Mouse (Mus musculus) neural tube, embryonic 13.5 days (tissue): ENCODE results near the gene Slc25a21. TPM values are rescaled to one million over a fixed set of nuclear protein-coding genes. Genes with fewer than 3 reads are reported as not detected.

Experiments used
- ATAC-seq: fragments of 200-750 bp; cut with Nextera tagmentation; 2 replicates; pipeline ENCODE4 v1.8.0; 2017; ENCODE audit warnings: low read depth, mild to moderate bottlenecking, moderate TSS enrichment, moderate library complexity
- H3K27ac ChIP-seq: fragments of 300-500 bp; sonication (generic); replicated peaks from 2 replicates; pipeline ENCODE4 v1.5.1; 2015; ENCODE audit warnings: moderate library complexity, mild to moderate bottlenecking, inconsistent platforms
- H3K27me3 ChIP-seq: fragments of 300-500 bp; sonication (generic); 2 replicates; pipeline ENCODE4 v1.6.1; 2015; ENCODE audit warnings: mild to moderate bottlenecking, inconsistent platforms
- H3K36me3 ChIP-seq: fragments of 300-500 bp; sonication (generic); 2 replicates; pipeline ENCODE4 v1.6.1; 2015; ENCODE audit warnings: mild to moderate bottlenecking, inconsistent platforms
- H3K4me1 ChIP-seq: fragments of 300-500 bp; sonication (generic); replicated peaks from 2 replicates; pipeline ENCODE4 v1.6.1; 2015; ENCODE audit warnings: inconsistent platforms
- H3K4me2 ChIP-seq: fragments of 300-500 bp; sonication (generic); 2 replicates; pipeline ENCODE4 v1.6.1; 2015; ENCODE audit warnings: inconsistent platforms, mild to moderate bottlenecking, moderate library complexity
- H3K4me3 ChIP-seq: fragments of 300-500 bp; sonication (generic); 2 replicates; pipeline ENCODE4 v1.5.1; 2015; ENCODE audit warnings: mild to moderate bottlenecking, inconsistent platforms
- H3K9ac ChIP-seq: fragments of 300-500 bp; sonication (generic); 2 replicates; pipeline ENCODE4 v1.6.1; 2015; ENCODE audit warnings: moderate library complexity, mild to moderate bottlenecking, inconsistent platforms
- H3K9me3 ChIP-seq: fragments of 300-500 bp; sonication (generic); 2 replicates; pipeline ENCODE4 v1.6.1; 2016; ENCODE audit warnings: inconsistent platforms
- WGBS: fragments of 180-500 bp; shearing (Covaris S2); methylation state at CpG from one replicate; pipeline ENCODE4 v1.1.7; 2015; 5-methylcytosine and 5-hydroxymethylcytosine counted together
- polyA plus RNA-seq: library from polyadenylated mRNA; unstranded; fragments of >200 nt; fragmentation: Nextera tagmentation; extraction: Ambion mirVana; gene quantifications from 2 replicates; pipeline ENCODE4 v1.2.1, GENCODE M21; 2015

Slc25a21 gene
- polyA plus RNA-seq, 1 experiment from 2014 or later = 0.28 TPM

DNA sequence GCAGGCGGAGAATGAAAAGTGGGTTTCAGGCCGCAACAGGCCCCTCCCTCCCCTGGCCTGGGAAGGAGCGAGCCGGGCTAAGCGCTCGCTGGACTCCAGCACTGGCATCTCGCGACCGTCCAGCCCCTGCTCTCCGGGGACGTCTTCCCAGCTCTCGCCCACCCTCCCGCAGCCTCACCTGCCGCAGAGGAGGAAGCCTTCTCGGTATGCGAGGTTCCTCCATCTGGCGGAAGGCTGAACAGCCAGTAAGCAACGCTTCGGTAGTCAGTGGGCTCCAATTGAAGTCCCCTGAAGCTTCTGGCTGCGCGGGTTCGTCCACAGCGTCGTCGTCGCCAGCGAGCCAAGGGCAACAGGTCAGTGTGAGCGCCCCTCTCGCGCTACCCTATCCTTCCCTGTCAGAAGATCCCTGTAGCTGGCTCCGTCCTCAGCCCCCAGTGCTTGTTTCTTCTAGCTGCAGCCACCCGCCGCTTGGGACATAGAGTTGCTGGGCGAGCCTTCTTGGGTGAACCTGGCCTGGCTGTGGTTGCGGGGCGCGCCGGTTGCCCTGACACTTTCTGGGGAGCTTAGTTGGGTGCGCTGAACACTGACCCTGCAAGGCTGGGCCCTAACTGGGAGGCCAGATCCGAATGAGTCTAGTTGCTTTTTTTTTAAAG lies 505.7 kb downstream of the Slc25a21 start, which contains the start of gene Pax9:
Gene Pax9, plus strand, starts transcription at position 341 of the 653 bp plus-strand sequence.
- peaks cover 100% of the 10 kb centered on the region for H3K27me3 ChIP-seq
- H3K4me1 ChIP-seq = peaks cover 19% of the 10 kb centered on the region
- no peak for ATAC-seq
- peak within 1 kb of the TSS; percentile 17 for H3K4me3 ChIP-seq
- H3K9ac ChIP-seq = no peak within 1 kb of the TSS
- 1% methylated on average over 39 of the region's 40 CpGs for WGBS
- H3K9me3 ChIP-seq = no peaks in the 10 kb centered on the region
- H3K36me3 ChIP-seq = no peaks in the 10 kb centered on the region
- H3K27ac ChIP-seq = no peak within 1 kb of the TSS
- peak within 1 kb of the TSS; percentile 30 for H3K4me2 ChIP-seq

- Histone ChIP-seq H3K4me2 (peak overlapping the region; percentile 30; the same call in 1 of the 2 replicates), H3K4me1 (peaks cover 14% of the 10 kb centered on the region), H3K4me3 (peak overlapping the region; percentile 17; the same call in 1 of the 2 replicates), H3K36me3 (no peaks in the 10 kb centered on the region), H3K27me3 (peaks cover 100% of the 10 kb centered on the region), H3K27ac (no peak overlapping the region), H3K9ac (no peak overlapping the region), H3K9me3 (no peaks in the 10 kb centered on the region)
- 1% methylated on average over 12 of the region's 12 CpGs for WGBS
- ATAC-seq = no peak
Measured at GRCm38 (mm10) chr12:56691001-56691400, 506.3 kb downstream of the Slc25a21 start.

DNA sequence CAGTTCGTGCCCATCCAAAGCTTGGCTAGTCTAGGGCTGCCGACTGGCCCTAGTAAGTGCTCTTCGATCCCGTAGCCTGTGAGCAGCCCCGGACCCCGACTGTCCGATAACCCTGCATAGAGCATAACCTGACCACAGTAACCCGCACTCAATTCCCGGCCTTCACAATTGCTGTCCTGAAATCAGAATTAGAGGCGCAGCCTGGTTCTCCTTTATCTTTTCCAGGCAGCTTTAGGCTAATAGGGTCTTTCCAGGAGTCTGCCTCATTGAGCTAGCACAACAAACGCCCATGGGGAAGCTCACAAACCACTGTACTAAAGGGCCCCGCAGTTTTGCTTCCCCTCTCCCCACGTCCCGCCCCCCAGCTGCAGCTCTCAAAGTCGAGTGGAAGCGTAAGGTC lies 506.9 kb downstream of the Slc25a21 start:
- H3K4me3 ChIP-seq = no peak overlapping the region
- H3K27ac ChIP-seq = no peak overlapping the region
- H3K4me1 ChIP-seq = peaks cover 8% of the 10 kb centered on the region
- H3K27me3 ChIP-seq = peaks cover 100% of the 10 kb centered on the region
- ATAC-seq = no peak
- peak overlapping the region; percentile 4; the same call in 1 of the 2 replicates for H3K4me2 ChIP-seq
- no peak overlapping the region for H3K9ac ChIP-seq
- H3K36me3 ChIP-seq = no peaks in the 10 kb centered on the region
- WGBS = 2% methylated on average over 16 of the region's 16 CpGs
- no peaks in the 10 kb centered on the region for H3K9me3 ChIP-seq

GRCm38 (mm10) chr12:56689736-56690135 lies 507.5 kb downstream of the Slc25a21 start:
- Histone ChIP-seq H3K4me3 (no peak overlapping the region), H3K9ac (no peak overlapping the region), H3K27ac (no peak overlapping the region), H3K4me1 (peaks cover 5% of the 10 kb centered on the region; the same call in 1 of the 2 replicates), H3K27me3 (peaks cover 100% of the 10 kb centered on the region), H3K4me2 (peak overlapping the region; percentile 4; the same call in 1 of the 2 replicates), H3K9me3 (no peaks in the 10 kb centered on the region), H3K36me3 (no peaks in the 10 kb centered on the region)
- no peak for ATAC-seq
- WGBS = under 1% methylated on average over 25 of the region's 25 CpGs

DNA sequence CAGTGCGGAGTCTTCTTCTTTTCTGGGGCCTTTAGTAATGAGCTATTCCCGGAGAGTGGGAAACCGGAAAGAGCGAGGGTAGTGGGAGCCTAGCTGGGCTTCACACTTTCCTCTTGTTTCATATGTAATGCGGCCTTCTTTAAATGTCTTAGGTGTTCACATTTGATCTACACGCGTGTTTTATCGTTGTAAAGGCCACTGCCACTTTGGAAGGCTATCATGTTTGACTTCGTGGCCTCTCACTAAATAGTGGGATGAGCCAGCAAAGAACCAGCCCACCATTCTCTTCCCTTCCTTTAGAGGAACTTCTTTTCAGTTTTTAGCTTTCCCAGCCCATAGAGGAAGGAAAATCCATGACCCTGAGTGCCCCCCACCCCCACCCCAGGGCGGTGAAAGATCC lies 507.9 kb downstream of the Slc25a21 start:
- no peak for ATAC-seq
- no peak overlapping the region for H3K9ac ChIP-seq
- 7% methylated on average over 10 of the region's 10 CpGs for WGBS

GRCm38 (mm10) chr12:56688920-56689319 lies 508.4 kb downstream of the Slc25a21 start:
- H3K4me1 ChIP-seq = peaks cover 5% of the 10 kb centered on the region; the same call in 1 of the 2 replicates
- H3K4me3 ChIP-seq = no peak overlapping the region
- no peak overlapping the region for H3K9ac ChIP-seq
- no peaks in the 10 kb centered on the region for H3K36me3 ChIP-seq
- no peaks in the 10 kb centered on the region for H3K9me3 ChIP-seq
- 3% methylated on average over 8 of the region's 8 CpGs for WGBS
- H3K27me3 ChIP-seq = peaks cover 100% of the 10 kb centered on the region
- no peak for ATAC-seq
- H3K27ac ChIP-seq = no peak overlapping the region
- H3K4me2 ChIP-seq = no peak overlapping the region

More for the DNA sequence above, 507.9 kb downstream of the Slc25a21 start:
- Histone ChIP-seq H3K27ac (no peak overlapping the region), H3K27me3 (peaks cover 100% of the 10 kb centered on the region), H3K4me2 (no peak overlapping the region), H3K4me3 (no peak overlapping the region), H3K9me3 (no peaks in the 10 kb centered on the region), H3K36me3 (no peaks in the 10 kb centered on the region), H3K4me1 (peaks cover 5% of the 10 kb centered on the region; the same call in 1 of the 2 replicates)

GRCm38 (mm10) chr12:56688482-56688840 lies 508.8 kb downstream of the Slc25a21 start:
- no peaks in the 10 kb centered on the region for H3K36me3 ChIP-seq
- H3K9me3 ChIP-seq = no peaks in the 10 kb centered on the region
- peaks cover 100% of the 10 kb centered on the region for H3K27me3 ChIP-seq
- no peak for ATAC-seq
- no peak overlapping the region for H3K4me3 ChIP-seq
- no peak overlapping the region for H3K4me2 ChIP-seq
- no peak overlapping the region for H3K9ac ChIP-seq
- H3K27ac ChIP-seq = no peak overlapping the region
- H3K4me1 ChIP-seq = peaks cover 5% of the 10 kb centered on the region; the same call in 1 of the 2 replicates
- WGBS = 6% methylated on average over 10 of the region's 10 CpGs

DNA sequence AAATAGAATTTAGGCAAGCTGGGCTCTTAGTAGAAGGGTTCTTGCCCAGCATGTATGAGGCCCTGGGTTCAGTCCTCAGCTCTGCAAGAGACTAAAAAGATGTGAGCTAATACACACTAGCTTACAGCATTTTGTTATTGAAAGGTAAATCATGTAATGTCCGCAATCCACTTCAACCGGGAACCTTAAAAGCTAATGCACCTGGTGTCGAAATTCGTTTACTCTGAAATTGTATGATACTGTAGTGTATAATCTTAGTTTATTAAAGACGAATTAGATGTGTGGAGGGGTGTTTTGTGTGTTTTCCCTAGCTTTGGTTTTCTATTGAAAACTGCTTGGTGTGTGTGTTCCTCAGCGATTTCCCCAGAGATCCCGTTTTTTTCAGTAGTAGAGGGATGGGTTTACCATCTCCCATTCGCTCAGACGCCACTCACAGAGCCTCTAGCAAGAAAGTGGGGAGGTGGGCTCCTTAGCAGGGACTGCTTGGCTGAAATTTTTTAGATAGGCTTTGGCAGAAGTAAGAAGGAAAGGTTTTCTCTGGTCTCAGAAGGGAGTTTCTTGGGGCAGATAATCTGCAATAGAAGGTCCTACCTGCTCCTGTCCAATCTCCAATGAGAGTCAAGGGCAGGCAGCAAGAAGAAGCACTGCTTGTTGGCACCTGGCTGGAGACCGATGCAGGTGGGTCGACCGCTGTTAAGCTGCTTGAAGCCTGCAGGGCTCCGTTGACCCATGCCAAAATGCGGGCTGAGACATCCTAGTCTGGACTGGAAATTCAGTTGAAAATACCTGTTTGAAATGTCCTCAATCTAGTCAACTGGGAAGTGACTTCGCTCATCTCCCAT lies 509.4 kb downstream of the Slc25a21 start:
- no peak for ATAC-seq
- Histone ChIP-seq H3K27me3 (peaks cover 100% of the 10 kb centered on the region), H3K4me1 (peaks cover 5% of the 10 kb centered on the region; the same call in 1 of the 2 replicates), H3K27ac (no peak overlapping the region), H3K4me2 (no peak overlapping the region), H3K9me3 (no peaks in the 10 kb centered on the region), H3K4me3 (no peak overlapping the region), H3K36me3 (no peaks in the 10 kb centered on the region), H3K9ac (no peak overlapping the region)
- 6% methylated on average over 15 of the region's 15 CpGs for WGBS

DNA sequence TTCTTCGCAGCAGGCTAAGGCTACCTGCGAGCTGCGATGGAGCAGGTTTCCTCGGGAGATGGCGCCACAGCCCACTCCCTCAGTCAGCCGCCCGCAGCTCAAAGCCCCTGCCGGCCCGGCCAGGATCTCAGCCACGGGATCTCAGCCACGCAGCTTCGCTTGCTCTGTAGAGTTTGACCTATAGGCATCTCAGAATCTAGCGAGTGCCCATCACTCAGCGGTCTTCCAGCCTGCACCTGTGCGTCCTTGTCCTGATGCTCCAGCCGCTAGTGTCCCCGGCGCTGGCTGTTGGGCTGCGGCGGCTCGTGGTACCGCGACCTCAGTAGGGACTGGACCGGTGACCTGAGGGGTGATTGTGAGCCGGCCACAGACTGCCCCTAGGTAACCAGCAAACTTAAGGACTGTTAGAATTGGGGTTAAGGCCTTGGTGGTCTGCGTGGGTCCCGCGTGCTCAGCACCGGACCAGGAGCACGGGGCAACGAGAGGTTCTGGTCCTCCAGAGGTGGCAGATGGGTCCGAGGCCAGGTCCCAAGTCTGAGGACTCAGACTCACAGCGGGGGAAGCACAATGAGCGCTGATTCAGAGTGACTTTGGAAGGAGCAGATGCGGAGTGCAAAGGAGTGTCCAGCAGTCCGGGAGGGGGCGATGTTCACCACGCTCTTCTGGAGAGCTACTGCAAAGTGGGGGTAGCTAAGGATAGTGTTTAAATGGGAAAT lies 516.0 kb downstream of the Slc25a21 start:
- H3K9ac ChIP-seq = peak overlapping the region; percentile 55
- H3K36me3 ChIP-seq = no peaks in the 10 kb centered on the region
- H3K27ac ChIP-seq = no peak overlapping the region
- peak overlapping the region; percentile 36 for H3K4me3 ChIP-seq
- H3K27me3 ChIP-seq = peaks cover 93% of the 10 kb centered on the region
- ATAC-seq = peak; percentile 79
- peak overlapping the region; percentile 62 for H3K4me2 ChIP-seq
- WGBS = under 1% methylated on average over 38 of the region's 38 CpGs
- no peaks in the 10 kb centered on the region for H3K9me3 ChIP-seq
- peaks cover 10% of the 10 kb centered on the region for H3K4me1 ChIP-seq

DNA sequence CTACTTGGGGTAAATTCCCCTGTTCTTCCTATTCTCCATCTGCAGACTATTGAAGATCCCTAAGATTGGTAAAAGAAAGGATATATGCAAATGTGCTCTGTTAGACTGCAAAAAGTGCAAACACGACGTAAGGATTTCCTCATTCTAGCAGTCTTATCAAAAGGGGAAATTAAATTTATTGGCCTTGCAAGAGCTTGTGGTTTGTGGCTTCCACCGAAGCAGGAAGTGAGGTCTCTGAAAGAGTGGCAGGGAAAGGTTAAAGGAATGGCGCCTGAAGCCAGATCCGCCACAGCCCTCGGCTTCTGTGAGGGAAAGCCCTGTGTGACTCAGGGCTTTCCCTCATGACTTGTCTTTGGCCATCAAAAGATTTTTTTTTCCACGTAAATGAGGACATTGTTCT lies 519.7 kb downstream of the Slc25a21 start:
- Histone ChIP-seq H3K4me2 (no peak overlapping the region), H3K36me3 (no peaks in the 10 kb centered on the region), H3K4me3 (no peak overlapping the region), H3K27me3 (peaks cover 66% of the 10 kb centered on the region), H3K4me1 (peaks cover 10% of the 10 kb centered on the region), H3K9ac (no peak overlapping the region), H3K27ac (no peak overlapping the region), H3K9me3 (no peaks in the 10 kb centered on the region)
- 70% methylated on average over 7 of the region's 7 CpGs for WGBS
- ATAC-seq = no peak

DNA sequence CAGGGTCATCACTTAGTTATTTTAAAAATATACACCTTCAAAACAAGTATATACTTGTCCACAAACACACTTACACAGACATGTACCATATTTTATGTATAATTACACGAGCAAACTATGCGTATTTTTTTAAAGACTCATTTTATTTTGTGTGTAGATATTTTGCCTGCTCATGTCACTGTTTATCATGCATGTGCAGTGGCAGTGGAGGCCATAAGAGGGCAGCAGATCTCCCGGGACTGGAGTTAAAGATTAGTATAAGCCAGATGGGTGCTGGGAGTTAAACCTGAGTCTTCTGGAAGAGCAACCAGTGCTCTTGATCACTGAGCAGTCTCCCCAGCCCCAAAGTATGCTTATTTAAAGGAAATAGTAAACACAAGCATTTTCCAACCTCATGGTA lies 522.5 kb downstream of the Slc25a21 start:
- Histone ChIP-seq H3K4me1 (no peaks in the 10 kb centered on the region), H3K27ac (no peak overlapping the region), H3K27me3 (peaks cover 48% of the 10 kb centered on the region), H3K9me3 (no peaks in the 10 kb centered on the region), H3K4me2 (no peak overlapping the region), H3K4me3 (no peak overlapping the region), H3K36me3 (no peaks in the 10 kb centered on the region), H3K9ac (no peak overlapping the region)
- 33% methylated on average over 3 of the region's 3 CpGs for WGBS
- no peak for ATAC-seq

- ATAC-seq = no peak
- H3K4me3 ChIP-seq = no peak overlapping the region
Measured at GRCm38 (mm10) chr12:56670795-56671194, 526.5 kb downstream of the Slc25a21 start.

More at GRCm38 (mm10) chr12:56670795-56671194, 526.5 kb downstream of the Slc25a21 start:
- WGBS = 92% methylated on average over 9 of the region's 9 CpGs
- no peaks in the 10 kb centered on the region for H3K9me3 ChIP-seq
- no peaks in the 10 kb centered on the region for H3K36me3 ChIP-seq
- H3K27me3 ChIP-seq = peaks cover 16% of the 10 kb centered on the region
- H3K4me1 ChIP-seq = no peaks in the 10 kb centered on the region
- H3K27ac ChIP-seq = no peak overlapping the region
- H3K4me2 ChIP-seq = no peak overlapping the region
- no peak overlapping the region for H3K9ac ChIP-seq
